ENCODE assay signal across 13 mouse cellular contexts in the genomic region with DNA sequence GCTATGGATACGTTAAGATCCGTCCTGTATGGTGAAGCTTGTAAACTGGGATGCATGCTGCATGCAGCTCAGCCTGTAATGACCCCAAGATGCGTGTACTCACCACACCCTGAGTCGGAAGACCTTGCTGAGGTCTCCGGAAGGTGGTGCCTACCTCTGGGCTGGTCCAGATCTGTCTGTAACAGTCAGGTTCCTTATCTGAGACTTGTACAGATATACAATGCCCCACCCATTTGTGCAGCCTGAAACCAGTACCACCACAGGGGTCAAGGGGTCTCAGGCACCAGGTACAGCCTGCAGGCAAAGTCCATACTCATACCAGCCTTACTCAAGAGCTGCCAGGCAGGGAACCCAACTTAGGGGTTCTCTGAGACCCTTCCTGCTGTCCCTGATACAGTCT. TPM values are rescaled to one million over a fixed set of nuclear protein-coding genes. Genes with fewer than 3 reads are reported as not detected.
A peak's percentile ranks its signal among the peaks of the same experiment; 100 is the strongest.
DNase-seq lines count a peak whose midpoint lies in the region; ATAC-seq lines count a peak whose summit lies in the region.
"Had no signal": no experiment of that assay in that cellular context is flagged by ENCODE, and none has a peak within 500 bp of the region (broad histone marks: within the 10 kb centered on the region; RNA-seq: fewer than 3 reads in every experiment).

No protein-coding gene starts in this region.

- no peaks in the 10 kb centered on the region for H3K27me3 ChIP-seq in heart, embryonic 14.5 days (ENCODE audit: control insufficient read depth, insufficient read depth, low read length)
- H3K27me3 ChIP-seq in liver, embryonic 13.5 days: 0 out of 2 replicates have a peak, but pooled peaks cover 11% of the 10 kb centered on the region
- peaks cover 3% of the 10 kb centered on the region for H3K27me3 ChIP-seq in liver, embryonic 11.5 days (replicated peaks; ENCODE audit: control insufficient read depth, insufficient read depth, low read length)
- no peaks in the 10 kb centered on the region for H3K27me3 ChIP-seq in midbrain, embryonic 15.5 days (replicated peaks)
- no peaks in the 10 kb centered on the region; the same call in 1 of the 2 replicates for H3K27me3 ChIP-seq in stomach, embryonic 16.5 days (ENCODE audit: control insufficient read depth, insufficient read depth, low read length)
- H3K27me3 ChIP-seq: embryonic facial prominence, embryonic 15.5 days had no signal

- no peak overlapping the region for H3K27ac ChIP-seq in heart, embryonic 14.5 days (replicated peaks in 1 of 2; ENCODE audit: control insufficient read depth in 1 of 2, insufficient read depth in 1 of 2, low read depth in 2 of 2, low read length in 2 of 2)
- H3K27ac ChIP-seq in liver, embryonic 13.5 days: no peak overlapping the region
- H3K27ac ChIP-seq in liver, embryonic 11.5 days (ENCODE audit: low read depth, low read length): no peak overlapping the region
- no peak overlapping the region for H3K27ac ChIP-seq in midbrain, embryonic 15.5 days
- no peak overlapping the region for H3K27ac ChIP-seq in stomach, embryonic 16.5 days (ENCODE audit: low read length)
- H3K27ac ChIP-seq: embryonic facial prominence, embryonic 15.5 days; heart, adult 2 months; hindbrain, embryonic 10.5 days; layer of hippocampus, adult 2 months; neural tube, embryonic 12.5 days had no signal

- no peak overlapping the region for H3K4me3 ChIP-seq in heart, embryonic 14.5 days (ENCODE audit: control insufficient read depth in 1 of 2, insufficient read depth in 1 of 2, low read depth in 1 of 2, low read length in 2 of 2)
- H3K4me3 ChIP-seq in liver, embryonic 13.5 days (replicated peaks): no peak overlapping the region
- H3K4me3 ChIP-seq in liver, embryonic 11.5 days (ENCODE audit: low read depth, low read length): no peak overlapping the region
- no peak overlapping the region for H3K4me3 ChIP-seq in midbrain, embryonic 15.5 days
- H3K4me3 ChIP-seq in stomach, embryonic 16.5 days (replicated peaks; ENCODE audit: low read length): no peak overlapping the region
- H3K4me3 ChIP-seq: embryonic facial prominence, embryonic 15.5 days; heart, adult 2 months; hindbrain, embryonic 10.5 days; layer of hippocampus, adult 2 months; neural tube, embryonic 12.5 days had no signal

- DNase-seq in heart, adult 18-20 months: no peak
- DNase-seq in liver, embryonic 13.5 days: no peak
- no peak for DNase-seq in liver, embryonic 11.5 days (ENCODE audit: low spot score)
- no peak for DNase-seq in Muller cell, postnatal 12 days (ENCODE audit: inconsistent ontology term)

- no peaks in the 10 kb centered on the region for H3K4me1 ChIP-seq in heart, embryonic 14.5 days (ENCODE audit: control insufficient read depth in 2 of 2, insufficient read depth in 2 of 2, low read length in 2 of 2)
- H3K4me1 ChIP-seq in liver, embryonic 13.5 days (replicated peaks): peaks cover 10% of the 10 kb centered on the region; the same call in 1 of the 2 replicates
- H3K4me1 ChIP-seq in liver, embryonic 11.5 days (replicated peaks; ENCODE audit: control insufficient read depth, insufficient read depth, low read length): no peaks in the 10 kb centered on the region; the same call in 1 of the 2 replicates
- H3K4me1 ChIP-seq in midbrain, embryonic 15.5 days: peaks cover 9% of the 10 kb centered on the region
- H3K4me1 ChIP-seq in stomach, embryonic 16.5 days (ENCODE audit: control insufficient read depth, insufficient read depth, low read length): 0 out of 2 replicates have a peak, but pooled peaks cover 4% of the 10 kb centered on the region
- H3K4me1 ChIP-seq: embryonic facial prominence, embryonic 15.5 days; hindbrain, embryonic 10.5 days; neural tube, embryonic 12.5 days had no signal

- no peak overlapping the region for H3K4me2 ChIP-seq in heart, embryonic 14.5 days (ENCODE audit: low read length)
- H3K4me2 ChIP-seq in liver, embryonic 13.5 days: no peak overlapping the region
- no peak overlapping the region for H3K4me2 ChIP-seq in liver, embryonic 11.5 days
- H3K4me2 ChIP-seq in midbrain, embryonic 15.5 days: no peak overlapping the region
- no peak overlapping the region for H3K4me2 ChIP-seq in stomach, embryonic 16.5 days (ENCODE audit: low read depth, low read length)
- H3K4me2 ChIP-seq: neural tube, embryonic 12.5 days had no signal

- H3K9ac ChIP-seq in heart, embryonic 14.5 days (ENCODE audit: low read length): no peak overlapping the region
- no peak overlapping the region for H3K9ac ChIP-seq in liver, embryonic 13.5 days
- H3K9ac ChIP-seq in liver, embryonic 11.5 days (ENCODE audit: low read depth, low read length): no peak overlapping the region
- H3K9ac ChIP-seq in midbrain, embryonic 15.5 days: no peak overlapping the region
- no peak overlapping the region for H3K9ac ChIP-seq in stomach, embryonic 16.5 days (ENCODE audit: low read length)
- H3K9ac ChIP-seq: embryonic facial prominence, embryonic 15.5 days; liver, postnatal 0 days; neural tube, embryonic 12.5 days had no signal

- 87% methylated on average over 5 of the region's 5 CpGs for WGBS in heart, embryonic 14.5 days
- WGBS in liver, embryonic 13.5 days (ENCODE audit: insufficient replicate concordance): 50% methylated on average over 5 of the region's 5 CpGs
- 79% methylated on average over 5 of the region's 5 CpGs for WGBS in liver, embryonic 11.5 days
- 91% methylated on average over 5 of the region's 5 CpGs for WGBS in midbrain, embryonic 15.5 days
- WGBS in stomach, embryonic 16.5 days: 78% methylated on average over 5 of the region's 5 CpGs

- no peaks in the 10 kb centered on the region for H3K36me3 ChIP-seq in heart, embryonic 14.5 days (ENCODE audit: control insufficient read depth, insufficient read depth, low read length)
- H3K36me3 ChIP-seq in liver, embryonic 13.5 days: no peaks in the 10 kb centered on the region
- H3K36me3 ChIP-seq in liver, embryonic 11.5 days (ENCODE audit: control insufficient read depth, insufficient read depth, low read length): no peaks in the 10 kb centered on the region
- H3K36me3 ChIP-seq in midbrain, embryonic 15.5 days (replicated peaks): no peaks in the 10 kb centered on the region
- no peaks in the 10 kb centered on the region for H3K36me3 ChIP-seq in stomach, embryonic 16.5 days (ENCODE audit: control insufficient read depth, insufficient read depth, low read length)
- H3K36me3 ChIP-seq: embryonic facial prominence, embryonic 15.5 days; hindbrain, embryonic 10.5 days; neural tube, embryonic 12.5 days had no signal

- peak; percentile 14; the same call in 1 of the 2 replicates for ATAC-seq in heart, embryonic 14.5 days (ENCODE audit: insufficient number of reproducible peaks, insufficient read depth, low FRiP score, low read depth)
- ATAC-seq in liver, embryonic 13.5 days (ENCODE audit: low read depth): 0 out of 2 replicates have a peak, but pooled peaks have one; percentile 34
- no peak for ATAC-seq in liver, embryonic 11.5 days (replicated peaks; ENCODE audit: low FRiP score)
- peak; percentile 55 for ATAC-seq in midbrain, embryonic 15.5 days (replicated peaks)
- peak; percentile 49; the same call in 1 of the 2 replicates for ATAC-seq in stomach, embryonic 16.5 days (ENCODE audit: insufficient read depth, low FRiP score)

- no peaks in the 10 kb centered on the region for H3K9me3 ChIP-seq in heart, embryonic 14.5 days (ENCODE audit: control insufficient read depth, low read length)
- H3K9me3 ChIP-seq in liver, embryonic 13.5 days (replicated peaks): no peaks in the 10 kb centered on the region
- H3K9me3 ChIP-seq in liver, embryonic 11.5 days (ENCODE audit: control insufficient read depth, low read length): no peaks in the 10 kb centered on the region
- H3K9me3 ChIP-seq in midbrain, embryonic 15.5 days: no peaks in the 10 kb centered on the region
- H3K9me3 ChIP-seq in stomach, embryonic 16.5 days (replicated peaks; ENCODE audit: control insufficient read depth, low read length): no peaks in the 10 kb centered on the region
- H3K9me3 ChIP-seq: embryonic facial prominence, embryonic 15.5 days; hindbrain, embryonic 10.5 days; neural tube, embryonic 12.5 days had no signal

RNA-seq across cellular contexts. Expression of a gene that starts 28.6 kb away (rescaled TPM):
- polyA plus RNA-seq in heart, embryonic 14.5 days (2014; fragmentation: Nextera tagmentation; extraction: Ambion mirVana): 71.0 and 78.4 TPM in 2 replicates
- total RNA-seq in heart, adult 18-20 months (2021): 10 to 100 TPM; 56.5 to 59.8 TPM
- polyA plus RNA-seq in liver, embryonic 13.5 days (2015; fragmentation: Nextera tagmentation; extraction: Ambion mirVana): 1.9 and 2.2 TPM in 2 replicates
- polyA plus RNA-seq in liver, embryonic 11.5 days (2014; fragmentation: Nextera tagmentation; extraction: Ambion mirVana): 13.6 and 15.2 TPM in 2 replicates
- polyA plus RNA-seq in midbrain, embryonic 15.5 days (2015; fragmentation: Nextera tagmentation; extraction: Ambion mirVana): 182 and 186 TPM in 2 replicates
- 13.1 and 17.1 TPM in 2 replicates for polyA plus RNA-seq in stomach, embryonic 16.5 days (2015; fragmentation: Nextera tagmentation; extraction: Ambion mirVana)

RNA-seq across cellular contexts. Expression of a gene that starts 32.6 kb away (rescaled TPM):
- 27.5 and 28.0 TPM in 2 replicates for polyA plus RNA-seq in heart, embryonic 14.5 days (2014; fragmentation: Nextera tagmentation; extraction: Ambion mirVana)
- total RNA-seq in heart, adult 18-20 months (2021): 10 to 100 TPM; 35.4 to 41.2 TPM
- polyA plus RNA-seq in liver, embryonic 13.5 days (2015; fragmentation: Nextera tagmentation; extraction: Ambion mirVana): 12.3 and 15.7 TPM in 2 replicates
- polyA plus RNA-seq in liver, embryonic 11.5 days (2014; fragmentation: Nextera tagmentation; extraction: Ambion mirVana): 26.6 and 29.1 TPM in 2 replicates
- 47.5 and 48.7 TPM in 2 replicates for polyA plus RNA-seq in midbrain, embryonic 15.5 days (2015; fragmentation: Nextera tagmentation; extraction: Ambion mirVana)
- 31.9 and 32.0 TPM in 2 replicates for polyA plus RNA-seq in stomach, embryonic 16.5 days (2015; fragmentation: Nextera tagmentation; extraction: Ambion mirVana)
